ENCODE assay signal across 28 mouse cellular contexts in the genomic region with DNA sequence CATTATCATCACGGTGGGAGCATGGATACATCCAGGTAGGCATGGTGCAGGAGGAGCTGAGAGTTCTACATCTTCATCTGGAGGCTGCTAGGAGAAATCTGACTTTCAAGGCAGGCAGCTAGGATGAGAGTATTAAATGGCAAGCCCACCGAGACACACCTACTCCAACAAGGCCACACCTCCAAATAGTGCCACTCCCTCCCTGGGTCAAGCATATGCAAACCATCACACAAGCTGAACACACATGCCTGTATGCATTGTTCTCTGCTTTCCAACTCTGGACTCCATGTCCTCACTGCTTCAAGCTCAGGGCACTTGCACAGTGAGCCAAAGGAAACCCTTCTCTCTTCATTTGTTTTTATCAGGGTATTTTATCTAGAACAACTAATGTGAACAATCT.
"Had no signal": no experiment of that assay in that cellular context is flagged by ENCODE, and none has a peak within 500 bp of the region (broad histone marks: within the 10 kb centered on the region; RNA-seq: fewer than 3 reads in every experiment).

No protein-coding gene starts in this region.

- H3K27ac ChIP-seq: heart, embryonic 13.5 days; heart, embryonic 15.5 days; hindbrain, embryonic 10.5 days; hindbrain, embryonic 12.5 days; hindbrain, embryonic 13.5 days; hindbrain, embryonic 14.5 days; hindbrain, embryonic 15.5 days; hindbrain, postnatal 0 days; intestine, embryonic 15.5 days; kidney, embryonic 15.5 days; kidney, postnatal 0 days; layer of hippocampus, adult 2 months; left cerebral cortex, adult 2 months had no signal

- H3K4me3 ChIP-seq: heart, embryonic 12.5 days; heart, embryonic 13.5 days; heart, embryonic 15.5 days; hindbrain, embryonic 10.5 days; hindbrain, embryonic 12.5 days; hindbrain, embryonic 13.5 days; hindbrain, embryonic 15.5 days; intestine, embryonic 15.5 days; kidney, embryonic 15.5 days; layer of hippocampus, adult 2 months; left cerebral cortex, adult 2 months had no signal

- H3K27me3 ChIP-seq: heart, embryonic 12.5 days; heart, embryonic 13.5 days; heart, embryonic 15.5 days; hindbrain, embryonic 12.5 days; hindbrain, embryonic 13.5 days; hindbrain, embryonic 15.5 days; intestine, embryonic 15.5 days; kidney, embryonic 15.5 days had no signal

- DNase-seq: heart, postnatal 10 days; heart, postnatal 14 days; heart, postnatal 36 days; kidney, adult 11 months; kidney, adult 18-20 months; kidney, adult 8-10 months; kidney, adult 9 months; kidney, postnatal 10 days; kidney, postnatal 14 days; kidney, postnatal 25 days; kidney, postnatal 36 days; kidney, postnatal 4 days; layer of hippocampus, adult 9-11 months; layer of hippocampus, postnatal 36 days had no signal

- H3K4me1 ChIP-seq: heart, embryonic 12.5 days; heart, embryonic 13.5 days; heart, embryonic 15.5 days; hindbrain, embryonic 10.5 days; hindbrain, embryonic 12.5 days; hindbrain, embryonic 13.5 days; hindbrain, embryonic 15.5 days; intestine, embryonic 15.5 days; kidney, embryonic 15.5 days had no signal
